Mouse (Mus musculus): ENCODE results near the gene Tnfsf11.

The Tnfsf11 gene

DNA sequence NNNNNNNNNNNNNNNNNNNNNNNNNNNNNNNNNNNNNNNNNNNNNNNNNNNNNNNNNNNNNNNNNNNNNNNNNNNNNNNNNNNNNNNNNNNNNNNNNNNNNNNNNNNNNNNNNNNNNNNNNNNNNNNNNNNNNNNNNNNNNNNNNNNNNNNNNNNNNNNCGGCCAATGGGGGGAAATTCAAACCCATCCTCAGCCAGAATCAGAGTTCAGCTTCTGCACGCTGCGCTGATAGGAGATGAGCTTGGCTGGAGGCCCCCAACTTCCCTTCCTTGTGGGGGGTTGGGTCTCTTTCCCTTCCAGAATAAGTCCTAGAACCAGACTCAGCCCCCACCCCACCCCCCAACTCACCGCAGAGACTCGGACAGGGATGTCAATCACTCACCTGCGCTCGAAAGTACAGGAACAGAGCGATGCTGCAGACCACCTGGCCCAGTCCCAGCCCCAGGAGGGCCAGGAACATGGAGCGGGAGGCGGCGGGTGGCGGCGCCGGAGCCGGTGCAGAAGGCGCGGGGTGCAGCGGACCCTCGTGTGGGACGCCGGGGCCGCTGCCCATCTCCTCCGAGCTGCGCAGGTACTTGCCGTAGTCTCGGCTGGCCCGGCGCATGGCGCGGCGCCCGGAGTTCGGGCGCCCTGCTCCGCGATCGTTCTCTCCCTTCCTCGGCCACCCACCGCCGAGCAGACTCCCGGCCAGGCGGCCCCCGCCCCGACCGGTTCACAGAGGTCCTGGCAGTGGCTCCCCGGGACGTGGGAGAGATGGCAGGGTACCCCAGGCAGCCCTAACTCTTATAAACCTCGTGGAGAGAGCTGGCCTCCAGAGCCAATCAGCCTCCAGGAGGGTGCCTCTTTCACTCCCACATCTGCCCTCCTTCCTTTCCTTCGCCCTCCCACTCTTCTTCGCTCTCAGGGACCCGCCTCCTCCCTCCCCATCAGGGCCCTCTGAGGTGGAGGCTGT lies at the start of gene Tnfsf11:
Gene Tnfsf11, minus strand, starts transcription at position 758 of the 952 bp plus-strand sequence.
- no peak for DNase-seq (ENCODE audit: low read depth)

- no peak for DNase-seq (ENCODE audit: low read depth)
Measured at GRCm38 (mm10) chr14:78356764-78357163, 48.9 kb upstream of the Tnfsf11 start.

DNA sequence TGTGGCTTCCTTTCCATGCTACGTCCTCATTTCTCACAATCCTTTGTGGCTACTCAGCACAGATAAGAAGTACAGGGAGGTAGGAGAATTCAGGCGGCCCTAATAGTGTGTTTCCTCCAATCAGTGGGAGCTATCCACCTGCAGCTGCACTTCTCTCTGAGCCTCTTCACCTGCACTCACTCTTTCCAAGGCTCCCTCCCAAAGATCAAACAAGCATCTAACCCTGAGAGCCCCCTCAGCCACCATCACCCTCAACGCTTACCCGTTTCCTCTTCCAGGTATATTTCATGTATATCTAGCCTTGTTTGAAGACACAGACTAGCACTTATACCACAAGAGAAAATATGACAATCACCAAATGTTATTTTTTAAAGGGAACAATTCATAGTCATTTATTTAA lies 47.5 kb upstream of the Tnfsf11 start:
- DNase-seq (ENCODE audit: low read depth), result no peak

DNA sequence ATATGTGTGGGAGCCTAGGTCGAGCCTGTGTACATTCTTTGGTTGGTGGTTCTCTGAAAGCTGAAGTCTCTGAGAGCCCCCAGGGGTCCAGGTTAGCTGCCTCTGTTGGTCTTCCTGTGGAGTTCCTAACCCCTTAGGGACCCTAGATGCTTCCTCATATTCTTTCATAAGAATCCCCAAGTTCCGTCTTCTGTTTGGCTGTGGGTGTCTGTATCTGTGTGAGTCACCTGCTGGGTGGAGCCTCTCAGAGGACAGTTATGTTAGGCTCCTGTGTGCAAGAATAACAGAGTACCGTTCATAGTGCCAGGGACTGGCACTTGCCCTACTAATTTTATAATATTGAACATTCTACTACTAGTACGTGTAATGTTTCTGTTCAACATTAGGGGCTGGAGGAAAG lies 45.0 kb upstream of the Tnfsf11 start:
- DNase-seq (ENCODE audit: low read depth), result no peak

GRCm38 (mm10) chr14:78351544-78351943 lies 43.7 kb upstream of the Tnfsf11 start:
- DNase-seq (ENCODE audit: low read depth), result no peak

- no peak for DNase-seq (ENCODE audit: low read depth)
Measured at GRCm38 (mm10) chr14:78347715-78348114, 39.9 kb upstream of the Tnfsf11 start.

DNA sequence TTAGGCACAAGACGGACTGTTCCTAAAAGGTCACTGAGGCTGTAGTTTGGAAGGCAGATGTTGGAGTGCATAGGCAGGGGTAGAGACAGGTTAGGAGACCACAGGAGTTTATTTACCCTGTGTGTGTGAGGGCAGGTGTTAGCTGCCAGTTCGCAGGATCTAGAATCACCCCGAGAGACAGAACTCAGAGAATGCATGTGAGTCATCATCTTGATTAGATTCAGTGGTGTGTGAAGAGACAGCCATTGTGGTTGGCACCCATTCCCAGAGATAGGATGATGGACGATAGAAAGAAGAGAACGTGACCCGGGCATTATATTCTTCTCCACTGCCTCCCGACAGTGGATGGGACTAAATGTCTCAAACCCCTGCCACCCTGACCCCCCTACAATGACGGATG lies 35.2 kb upstream of the Tnfsf11 start:
- DNase-seq (ENCODE audit: low read depth), result no peak

DNA sequence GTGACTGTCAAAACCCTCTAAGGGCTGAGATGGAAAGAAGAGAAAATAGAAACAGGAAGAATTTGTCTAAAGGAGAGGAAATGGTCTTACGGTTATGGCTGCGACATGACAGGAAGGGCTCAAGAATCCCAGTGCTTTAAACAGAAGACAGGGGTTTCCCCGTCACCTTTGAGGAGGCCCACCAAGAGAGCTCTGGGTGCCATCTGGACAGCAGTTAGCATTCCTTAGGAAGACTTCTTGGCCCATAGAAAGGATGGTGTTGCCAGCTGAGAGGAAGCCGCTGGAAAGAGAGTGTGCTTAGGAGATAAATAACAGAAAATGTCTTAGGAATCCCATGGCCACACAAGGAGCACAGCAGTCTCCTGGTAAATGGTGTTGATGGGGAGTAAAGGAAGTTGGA lies 34.3 kb upstream of the Tnfsf11 start:
- no peak for DNase-seq (ENCODE audit: low read depth)

- no peak for DNase-seq (ENCODE audit: low read depth)
Measured at GRCm38 (mm10) chr14:78333341-78333740, 25.5 kb upstream of the Tnfsf11 start.

- DNase-seq (ENCODE audit: low read depth), result no peak
Measured at GRCm38 (mm10) chr14:78331368-78331767, 23.5 kb upstream of the Tnfsf11 start.

GRCm38 (mm10) chr14:78330576-78331300 lies 22.9 kb upstream of the Tnfsf11 start:
- no peak for DNase-seq (ENCODE audit: low read depth)

GRCm38 (mm10) chr14:78329765-78330451 lies 22.1 kb upstream of the Tnfsf11 start:
- DNase-seq (ENCODE audit: low read depth), result no peak

DNA sequence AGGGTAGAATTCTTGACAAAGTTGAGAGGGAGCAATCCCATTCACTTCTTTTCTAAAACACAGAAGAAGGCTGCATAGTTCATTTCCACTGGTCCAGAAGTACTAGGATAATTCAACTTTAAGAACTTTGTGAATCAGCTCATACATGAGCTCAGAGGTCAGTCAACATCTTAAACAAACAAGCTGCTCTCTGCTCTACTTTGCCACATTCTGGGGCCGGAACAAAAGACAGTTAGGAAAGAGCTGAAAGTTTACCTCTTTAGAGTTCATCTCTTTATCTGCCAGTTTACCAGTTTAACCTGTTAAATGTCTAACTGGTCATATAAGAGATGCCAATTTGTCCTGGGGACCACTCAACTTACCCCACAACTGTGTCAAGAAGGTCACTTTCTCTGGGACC lies 15.5 kb upstream of the Tnfsf11 start:
- DNase-seq (ENCODE audit: low read depth), result no peak

GRCm38 (mm10) chr14:78322916-78323315 lies 15.1 kb upstream of the Tnfsf11 start:
- DNase-seq (ENCODE audit: low read depth), result no peak

- DNase-seq (ENCODE audit: low read depth), result no peak
Measured at GRCm38 (mm10) chr14:78320248-78320647, 12.4 kb upstream of the Tnfsf11 start.

DNA sequence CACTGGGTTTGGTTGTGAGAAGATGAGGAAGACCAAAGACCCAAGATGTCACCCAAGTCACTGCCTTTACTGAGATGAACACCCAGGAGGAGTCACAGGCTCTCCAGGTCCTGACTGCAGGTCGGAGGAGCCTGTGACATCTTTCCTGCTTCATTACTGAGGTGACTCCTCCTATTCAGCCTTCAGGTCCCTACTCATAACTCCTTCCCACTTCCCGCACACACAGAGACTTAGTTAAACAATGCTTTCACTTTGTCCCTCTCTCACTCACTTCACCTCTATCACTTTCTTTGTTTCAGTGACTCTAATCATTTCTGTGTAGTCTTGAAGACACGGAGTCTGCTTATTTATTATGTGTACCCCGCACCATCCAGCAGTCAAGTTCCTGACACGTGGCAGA lies 11.7 kb upstream of the Tnfsf11 start:
- no peak for DNase-seq (ENCODE audit: low read depth)

GRCm38 (mm10) chr14:78319000-78319399 lies 11.2 kb upstream of the Tnfsf11 start:
- DNase-seq (ENCODE audit: low read depth), result no peak

- DNase-seq (ENCODE audit: low read depth), result no peak
Measured at GRCm38 (mm10) chr14:78317623-78318022, 9.8 kb upstream of the Tnfsf11 start.

DNA sequence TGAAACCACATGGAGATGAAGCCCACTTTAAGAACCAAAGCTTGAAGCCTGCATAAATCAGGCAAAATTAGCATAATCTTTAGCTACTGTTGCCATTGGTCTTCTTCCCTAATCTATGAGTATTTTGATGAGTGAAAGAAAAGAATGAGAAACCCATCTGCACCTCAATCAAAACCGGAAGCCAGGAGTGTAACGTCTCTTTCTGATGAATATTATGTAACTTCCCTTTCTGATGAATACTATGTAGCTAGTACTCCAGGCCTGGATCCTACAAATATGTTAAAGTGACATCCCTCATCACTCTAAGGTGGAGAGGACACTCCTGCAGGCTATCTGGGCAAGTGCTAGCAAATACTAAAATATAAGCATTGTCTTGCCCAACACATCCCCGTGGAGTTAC lies 6.9 kb downstream of the Tnfsf11 start:
- DNase-seq (ENCODE audit: low read depth), result no peak

- no peak for DNase-seq (ENCODE audit: low read depth)
Measured at GRCm38 (mm10) chr14:78292687-78293086, 15.2 kb downstream of the Tnfsf11 start.

- DNase-seq (ENCODE audit: low read depth), result no peak
Measured at GRCm38 (mm10) chr14:78289912-78290523, 17.8 kb downstream of the Tnfsf11 start.

GRCm38 (mm10) chr14:78288903-78289302 lies 18.9 kb downstream of the Tnfsf11 start:
- DNase-seq (ENCODE audit: low read depth), result no peak
